Mouse (Mus musculus) mature B cell (primary cell): ENCODE data around the gene Meox2.
"Not testable (repeated sequence)": the region's sequence is repeated elsewhere in the genome, so short reads cannot be mapped to it uniquely, and the experiment has no call there.

ENCODE experiments used
- in situ Hi-C: fragments of 300-500 bp; cut with MboI; formaldehyde crosslinking; loops from 2 replicates; pipeline ENCODE4 v1.14.3; 2019

The Meox2 gene

GRCm38 (mm10) chr12:37108390-37108738 lies at the start of gene Meox2:
Gene Meox2 (plus strand): TSS chr12:37108540.
- in situ Hi-C loops: no loop called here

- in situ Hi-C loops: no loop called here
Measured at GRCm38 (mm10) chr12:37072636-37073035, 35.7 kb upstream of the Meox2 start.

GRCm38 (mm10) chr12:37077308-37077707 lies 31.0 kb upstream of the Meox2 start:
- in situ Hi-C loops: no loop called here

- in situ Hi-C loops: not testable (repeated sequence)
Measured at GRCm38 (mm10) chr12:37080005-37080404, 28.3 kb upstream of the Meox2 start.

GRCm38 (mm10) chr12:37106541-37106940 lies 1.8 kb upstream of the Meox2 start:
- in situ Hi-C loops: no loop called here

- in situ Hi-C loops: no loop called here
Measured at GRCm38 (mm10) chr12:37107150-37107549, 1.2 kb upstream of the Meox2 start.

GRCm38 (mm10) chr12:37107713-37108389 lies 489 bp upstream of the Meox2 start:
- in situ Hi-C loops: no loop called here

- in situ Hi-C loops: no loop called here
Measured at GRCm38 (mm10) chr12:37108819-37109473, 606 bp downstream of the Meox2 start.

GRCm38 (mm10) chr12:37109474-37110012 lies 1.2 kb downstream of the Meox2 start:
- in situ Hi-C loops: no loop called here

- in situ Hi-C loops: no loop called here
Measured at GRCm38 (mm10) chr12:37110977-37111376, 2.6 kb downstream of the Meox2 start.

GRCm38 (mm10) chr12:37119246-37119645 lies 10.9 kb downstream of the Meox2 start:
- in situ Hi-C loops: no loop called here

GRCm38 (mm10) chr12:37123763-37124162 lies 15.4 kb downstream of the Meox2 start:
- in situ Hi-C loops: no loop called here

- in situ Hi-C loops: no loop called here
Measured at GRCm38 (mm10) chr12:37142080-37142703, 33.9 kb downstream of the Meox2 start.

- in situ Hi-C loops: no loop called here
Measured at GRCm38 (mm10) chr12:37143879-37144278, 35.5 kb downstream of the Meox2 start.

- in situ Hi-C loops: no loop called here
Measured at GRCm38 (mm10) chr12:37167742-37168141, 59.4 kb downstream of the Meox2 start.

- in situ Hi-C loops: no loop called here
Measured at GRCm38 (mm10) chr12:37173324-37173723, 65.0 kb downstream of the Meox2 start.

GRCm38 (mm10) chr12:37183689-37184088 lies 75.3 kb downstream of the Meox2 start:
- in situ Hi-C loops: no loop called here

- in situ Hi-C loops: no loop called here
Measured at GRCm38 (mm10) chr12:37188940-37189488, 80.7 kb downstream of the Meox2 start.
